Mouse (Mus musculus): Measurements from ENCODE around the gene Actr2. TPM values are rescaled to one million over a fixed set of nuclear protein-coding genes. Genes with fewer than 3 reads are reported as not detected.
"Not testable (repeated sequence)": the region's sequence is repeated elsewhere in the genome, so short reads cannot be mapped to it uniquely, and the experiment has no call there.

Gene Actr2
- 10 to 100 TPM; 75.6 to 76.9 TPM for total RNA-seq (2021)

DNA sequence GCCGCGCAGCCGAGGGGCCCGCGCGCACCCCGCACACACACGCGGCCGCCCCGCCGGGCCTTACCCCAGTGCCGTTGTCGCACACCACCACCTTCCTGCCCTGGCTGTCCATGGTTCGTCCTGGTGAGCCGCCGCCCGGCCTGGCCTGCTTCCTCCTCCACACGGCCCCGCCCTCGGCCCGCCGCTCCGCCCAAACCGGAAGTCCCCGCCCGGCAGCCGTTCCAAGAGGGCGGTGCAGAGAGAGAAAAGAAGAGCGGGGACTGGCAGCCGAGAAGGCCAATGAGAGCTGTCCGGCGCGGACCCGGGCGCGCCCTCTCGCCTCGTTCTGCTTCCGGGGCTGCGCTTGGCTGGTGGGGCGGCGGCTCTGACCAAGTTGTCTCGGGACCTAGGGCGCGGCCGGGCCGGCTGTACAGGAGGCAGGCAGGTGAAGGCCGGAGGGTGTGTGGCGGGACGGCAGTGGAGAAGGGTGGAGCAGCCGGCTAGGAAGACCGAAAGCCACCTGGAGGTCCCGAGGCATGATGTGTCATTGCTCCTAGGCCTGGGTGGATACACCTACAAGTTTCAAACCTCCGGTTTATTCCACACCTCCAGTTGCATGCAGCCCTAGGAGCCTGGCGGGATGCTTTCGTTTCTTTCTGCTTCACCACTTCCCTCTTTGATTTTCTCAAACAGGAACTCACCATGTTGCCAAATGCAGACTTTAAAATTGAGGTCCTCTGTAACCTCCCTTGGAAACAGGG is at the start of gene Actr2:
Actr2 (minus strand) TSS at position 173 of the 740 bp plus-strand sequence.
- DNase-seq = peak; percentile 98 to 99
- intact Hi-C loops (cut with DNase I) = loop anchor here (10.0 kb wide), 1 partner anchor 522 kb away; no protein-coding TSS in a partner anchor

DNA sequence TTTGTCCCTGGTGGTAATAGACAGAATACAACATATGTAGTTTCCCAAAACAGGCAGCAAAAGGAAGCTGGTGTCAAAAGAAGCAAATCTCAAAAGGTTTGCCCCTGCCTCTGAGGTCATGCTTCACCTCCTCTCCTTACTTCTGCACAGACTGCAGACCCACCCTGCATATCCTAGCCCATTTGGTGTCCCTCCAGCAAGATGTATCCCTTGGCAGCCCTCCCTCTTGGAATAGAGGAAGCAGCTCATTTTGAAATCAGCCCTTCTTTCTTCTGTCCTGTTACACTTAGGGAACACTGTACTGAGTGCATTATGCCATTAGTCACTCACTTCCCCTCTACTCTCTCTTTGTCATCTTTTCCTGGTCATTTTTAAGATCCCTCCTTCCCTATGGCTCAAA is 46.2 kb upstream of the Actr2 start:
- intact Hi-C loops (cut with DNase I) = no loop called here
- DNase-seq = peak in 1 of 2 experiments; percentile 5

DNA sequence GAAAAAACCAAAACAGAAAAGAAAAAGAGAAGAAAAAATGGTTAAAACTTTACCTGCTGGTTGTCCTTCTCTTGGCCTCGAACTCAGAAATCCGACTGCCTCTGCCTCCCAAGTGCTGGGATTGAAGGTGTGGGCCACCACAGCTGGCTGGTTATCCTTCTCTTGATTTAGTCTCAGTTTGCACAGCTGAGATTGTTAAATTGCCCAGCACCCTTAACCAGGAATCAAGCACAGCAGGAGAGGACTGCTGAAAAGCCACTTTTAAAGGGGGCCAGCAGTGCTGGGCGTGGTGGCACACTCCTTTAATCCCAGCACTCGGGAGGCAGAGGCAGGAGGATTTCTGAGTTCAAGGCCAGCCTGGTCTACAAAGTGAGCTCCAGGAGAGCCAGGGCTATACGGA is 40.8 kb upstream of the Actr2 start:
- DNase-seq; intact Hi-C loops (cut with DNase I): not testable (repeated sequence)

DNA sequence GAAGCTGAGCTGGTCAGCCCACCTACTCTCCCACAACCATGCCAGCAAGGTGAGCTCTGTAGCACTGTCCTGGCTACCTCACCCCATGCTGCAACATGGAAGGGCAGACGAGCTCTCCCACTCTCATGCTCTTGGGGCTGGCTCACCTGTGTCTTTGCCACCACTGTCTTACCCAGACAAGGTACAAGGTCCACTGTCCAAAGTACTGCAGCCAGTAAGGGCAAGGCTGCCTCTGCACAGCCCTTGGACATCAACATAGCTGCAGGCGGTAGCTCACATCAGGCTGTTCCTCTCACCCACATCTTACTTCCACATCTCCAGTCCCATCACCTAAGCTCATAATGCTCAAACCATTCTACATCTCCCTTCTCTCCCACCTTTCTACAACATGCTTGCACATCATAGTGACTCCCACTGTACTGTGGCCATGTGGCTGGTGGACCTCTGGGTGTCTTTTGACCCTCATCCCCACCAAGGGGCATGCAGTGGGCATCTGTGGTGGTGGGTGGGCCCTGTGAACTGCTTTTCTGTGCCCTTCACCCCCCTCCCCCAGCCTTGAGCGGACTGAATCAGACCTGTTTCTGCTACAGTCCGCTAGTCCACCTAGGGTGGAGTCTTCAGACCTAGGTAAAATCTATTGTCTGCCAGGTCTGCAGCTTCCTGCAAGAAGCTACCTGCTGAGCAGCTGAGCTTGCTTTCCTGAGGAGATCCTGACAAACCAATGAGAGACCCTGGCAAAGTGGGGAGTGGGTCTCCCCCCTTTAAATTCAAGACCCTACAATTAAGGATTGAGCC is 39.6 kb upstream of the Actr2 start:
- DNase-seq = no peak
- intact Hi-C loops (cut with DNase I) = no loop called here

DNA sequence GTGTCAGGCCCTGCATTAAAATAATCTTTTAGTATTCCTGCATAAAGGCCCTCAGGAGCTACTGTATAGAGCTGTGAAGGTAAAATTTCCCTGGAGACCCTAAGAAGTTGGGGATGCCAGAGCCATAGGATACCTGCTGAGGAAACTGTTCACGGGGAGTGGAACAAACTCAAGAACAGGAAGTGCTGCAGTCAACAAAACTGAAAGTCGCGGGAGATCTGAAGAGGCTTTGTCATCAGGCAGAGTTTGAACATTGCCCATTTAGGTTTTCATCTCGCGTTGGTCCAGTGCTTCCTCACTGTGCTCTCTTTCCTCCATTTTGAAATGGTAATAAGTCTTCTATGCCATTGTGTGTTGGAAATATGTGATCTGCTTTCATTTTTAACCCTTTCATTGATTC is 38.6 kb upstream of the Actr2 start:
- no peak for DNase-seq
- intact Hi-C loops (cut with DNase I) = no loop called here

- no peak for DNase-seq
- intact Hi-C loops (cut with DNase I) = loop anchor here (1.0 kb wide), 1 partner anchor 26 kb away; no protein-coding TSS in a partner anchor
These were observed 37.2 kb upstream of the Actr2 start for GRCm38 (mm10) chr11:20149936-20150335.

- no peak for DNase-seq
These were observed 32.7 kb upstream of the Actr2 start for GRCm38 (mm10) chr11:20145383-20145782.

DNA sequence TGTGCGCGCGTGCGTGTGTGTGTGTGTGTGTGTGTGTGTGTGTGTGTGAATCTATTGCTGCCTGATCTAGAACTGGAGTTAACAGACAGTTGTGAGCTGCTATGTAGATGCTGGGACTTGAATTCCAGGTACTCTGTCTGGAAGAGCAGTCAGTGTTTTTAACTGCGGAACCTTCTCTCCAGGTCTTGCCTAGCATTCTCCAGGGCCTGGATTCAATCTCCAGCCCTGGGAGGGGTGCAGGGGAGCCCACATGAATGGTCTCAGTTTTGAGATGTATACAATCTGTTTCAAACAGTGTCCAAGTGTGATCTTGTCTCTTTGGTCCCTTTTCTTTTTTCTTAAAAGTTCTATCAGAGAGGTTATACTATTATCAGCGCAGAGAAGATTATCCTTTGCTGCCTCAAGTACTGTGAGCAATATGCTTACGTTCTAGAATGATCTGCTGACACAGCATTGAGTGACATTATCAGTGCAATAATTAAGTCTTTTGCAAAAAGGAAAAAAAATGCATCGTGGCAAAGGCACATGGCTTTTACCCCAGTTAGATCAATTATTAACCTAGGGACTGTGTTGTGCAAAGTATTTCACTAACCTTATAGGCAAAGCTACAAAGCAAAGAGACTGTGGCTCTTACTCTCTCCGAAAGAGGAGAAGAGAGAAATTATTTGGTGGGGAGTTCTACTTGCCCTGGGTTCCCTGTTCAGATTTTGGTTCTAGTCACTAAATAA is 32.0 kb upstream of the Actr2 start:
- no peak for DNase-seq
- intact Hi-C loops (cut with DNase I) = no loop called here

More at GRCm38 (mm10) chr11:20145383-20145782, 32.7 kb upstream of the Actr2 start:
- intact Hi-C loops (cut with DNase I) = no loop called here

- peak in 1 of 2 experiments; percentile 10 for DNase-seq
- intact Hi-C loops (cut with DNase I) = not testable (repeated sequence)
These were observed 31.0 kb upstream of the Actr2 start for GRCm38 (mm10) chr11:20143687-20144086.

DNA sequence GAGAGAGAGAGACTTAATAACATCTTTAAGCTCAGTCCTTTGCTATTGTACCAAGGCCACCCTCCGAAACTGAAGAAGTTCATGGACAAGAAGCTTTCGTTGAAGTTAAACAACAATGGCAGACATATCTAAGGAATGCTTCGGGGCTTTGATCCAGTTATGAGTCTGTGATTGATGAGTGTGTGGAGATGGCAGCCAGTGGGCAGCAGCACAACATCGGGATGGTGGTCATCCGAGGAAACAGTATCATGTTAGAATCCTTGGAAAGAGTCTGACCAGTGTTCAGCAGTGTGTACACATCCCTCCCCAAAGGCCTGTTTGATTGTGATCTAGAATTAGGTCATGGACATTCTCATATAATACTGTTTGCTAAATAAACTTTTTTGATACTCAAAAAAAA is 29.8 kb upstream of the Actr2 start:
- intact Hi-C loops (cut with DNase I) = no loop called here

GRCm38 (mm10) chr11:20140286-20140685 is 27.6 kb upstream of the Actr2 start:
- no peak for DNase-seq

More for the DNA sequence above, 29.8 kb upstream of the Actr2 start:
- DNase-seq = no peak

DNA sequence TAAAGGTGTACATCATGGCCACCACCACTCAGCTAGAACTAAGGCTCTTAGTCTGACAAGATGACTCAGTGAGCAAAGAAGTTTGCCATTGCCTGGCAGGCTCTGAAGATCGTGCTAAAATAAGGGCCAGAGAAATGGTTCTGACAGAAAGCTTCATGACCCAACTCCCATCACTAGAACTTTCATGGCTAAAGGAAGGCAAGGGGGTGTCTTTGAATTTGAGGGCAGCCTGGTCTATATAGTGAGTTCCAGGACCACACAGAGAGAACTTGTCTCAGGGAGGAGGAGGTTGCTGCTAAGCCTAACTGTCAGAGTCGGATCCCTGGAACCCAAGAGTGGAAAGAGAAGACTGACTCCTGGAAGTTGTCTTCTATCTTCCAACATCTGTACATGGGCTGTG is 27.0 kb upstream of the Actr2 start:
- intact Hi-C loops (cut with DNase I) = no loop called here
- DNase-seq = no peak

More at GRCm38 (mm10) chr11:20140286-20140685, 27.6 kb upstream of the Actr2 start:
- intact Hi-C loops (cut with DNase I) = no loop called here

GRCm38 (mm10) chr11:20138498-20139208 is 25.9 kb upstream of the Actr2 start:
- intact Hi-C loops (cut with DNase I) = no loop called here

GRCm38 (mm10) chr11:20137872-20138271 is 25.2 kb upstream of the Actr2 start:
- DNase-seq = no peak
- intact Hi-C loops (cut with DNase I) = no loop called here

More at GRCm38 (mm10) chr11:20138498-20139208, 25.9 kb upstream of the Actr2 start:
- DNase-seq = no peak

DNA sequence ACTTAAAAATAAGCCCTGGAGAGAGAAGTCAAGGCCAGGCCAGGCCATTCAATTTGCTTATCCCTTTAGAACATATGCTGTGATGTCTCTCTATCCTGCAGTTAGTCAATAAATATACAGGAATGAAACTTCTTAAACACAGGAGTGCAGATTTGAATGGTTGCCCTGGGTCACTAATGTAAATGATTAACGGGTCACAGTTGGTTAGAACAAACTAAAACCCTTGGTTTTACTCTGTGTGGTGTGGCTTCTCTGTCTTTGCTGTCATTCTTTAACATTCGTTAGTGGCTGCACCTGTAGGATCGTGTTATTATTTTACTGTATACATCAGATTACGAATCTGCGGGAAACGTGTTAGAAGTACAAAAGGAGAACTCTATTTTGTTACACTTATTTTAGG is 23.6 kb upstream of the Actr2 start:
- intact Hi-C loops (cut with DNase I) = no loop called here
- no peak for DNase-seq

DNA sequence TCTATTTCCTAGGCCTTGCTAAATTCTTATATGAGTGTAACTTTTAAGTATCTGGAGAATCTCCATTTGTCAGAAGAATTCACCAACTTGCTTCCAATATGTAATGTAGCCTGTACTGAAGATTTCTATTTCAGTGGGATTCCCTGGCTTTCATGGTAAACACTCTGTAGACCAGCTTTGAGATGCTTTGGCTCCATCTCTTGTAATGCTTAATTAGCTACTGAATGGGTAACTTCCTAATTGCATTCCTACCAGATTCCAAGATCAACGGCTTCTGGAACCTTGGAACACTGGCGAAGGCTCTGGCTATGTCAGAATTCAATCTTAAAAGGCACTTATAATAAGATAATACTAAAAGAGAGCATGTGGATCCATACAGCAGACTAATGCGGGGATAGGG is 22.2 kb upstream of the Actr2 start:
- DNase-seq = not testable (repeated sequence)
- intact Hi-C loops (cut with DNase I) = loop anchor here (5.0 kb wide), 3 partner anchors 67 to 127 kb away; partner anchors contain the start of genes Cep68 and Rab1a

- intact Hi-C loops (cut with DNase I) = loop anchor here (1.0 to 5.0 kb wide), 5 partner anchors 69 to 268 kb away; partner anchors contain the start of genes Cep68, Rab1a and Slc1a4
- no peak for DNase-seq
These were observed 21.0 kb upstream of the Actr2 start for GRCm38 (mm10) chr11:20133721-20134120.

DNA sequence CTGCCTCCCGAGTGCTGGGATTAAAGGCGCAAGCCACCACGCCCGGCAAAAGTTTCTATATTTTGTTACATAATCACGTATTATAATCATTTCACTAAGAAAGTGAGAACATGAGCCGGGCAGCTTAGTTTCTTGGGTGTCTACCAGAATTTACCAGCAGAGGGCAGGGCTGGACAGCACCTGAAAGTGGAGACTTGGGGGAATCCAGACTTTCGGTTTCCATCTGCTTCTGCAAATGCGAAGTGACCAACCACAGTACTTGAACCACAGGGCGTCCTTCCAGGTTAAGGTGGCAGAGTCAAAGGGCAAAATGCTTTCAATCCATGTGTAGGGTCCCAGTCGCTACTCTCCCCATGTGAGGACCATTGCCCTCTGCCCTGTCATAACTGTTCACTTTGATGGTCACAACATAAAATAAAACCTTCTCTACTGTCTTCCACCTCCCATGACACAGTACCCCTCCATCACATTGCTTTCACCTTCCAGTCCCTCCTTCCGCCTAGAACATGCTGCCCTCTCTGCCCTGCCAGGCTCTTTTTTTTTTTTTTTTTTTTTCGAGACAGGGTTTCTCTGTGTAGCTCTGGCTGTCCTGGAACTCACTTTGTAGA is 20.3 kb upstream of the Actr2 start:
- intact Hi-C loops (cut with DNase I) = loop anchor here (1.0 to 5.0 kb wide), 5 partner anchors 69 to 268 kb away; partner anchors contain the start of genes Cep68, Rab1a and Slc1a4
- peak; percentile 83 for DNase-seq

All from heart, postnatal 36 days (tissue).